31 mouse cellular contexts compared by ENCODE assay signal in genomic region chr5:91603347-91603746, GRCm38 (mm10).
A peak's percentile ranks its signal among the peaks of the same experiment; 100 is the strongest.
DNase-seq lines count a peak whose midpoint lies in the region; ATAC-seq and TF ChIP-seq lines count a peak whose summit lies in the region.
"Had no signal": no experiment of that assay in that cellular context is flagged by ENCODE, and none has a peak within 500 bp of the region (broad histone marks: within the 10 kb centered on the region; RNA-seq: fewer than 3 reads in every experiment).

No protein-coding gene starts in this region.

- WGBS in kidney, embryonic 16.5 days = 15% methylated on average over 7 of the region's 7 CpGs
- 30% methylated on average over 7 of the region's 7 CpGs for WGBS in stomach, embryonic 16.5 days
- 43% methylated on average over 7 of the region's 7 CpGs for WGBS in stomach, postnatal 0 days

- no peak overlapping the region for H3K9ac ChIP-seq in kidney, embryonic 16.5 days (replicated peaks; ENCODE audit: low read length)
- H3K9ac ChIP-seq in stomach, embryonic 16.5 days (ENCODE audit: low read length) = no peak overlapping the region
- H3K9ac ChIP-seq in stomach, postnatal 0 days (ENCODE audit: low read length) = no peak overlapping the region
- H3K9ac ChIP-seq: embryonic facial prominence, embryonic 13.5 days; forebrain, embryonic 12.5 days; forebrain, postnatal 0 days; liver, embryonic 12.5 days; liver, postnatal 0 days; midbrain, embryonic 13.5 days had no signal

- peak overlapping the region; percentile 88 for H3K27ac ChIP-seq in gastrocnemius, adult 2 months
- H3K27ac ChIP-seq in kidney, embryonic 16.5 days (ENCODE audit: low read length) = peak overlapping the region; percentile 16
- H3K27ac ChIP-seq in stomach, embryonic 16.5 days (ENCODE audit: low read length) = no peak overlapping the region; the same call in 1 of the 2 replicates
- H3K27ac ChIP-seq in stomach, postnatal 0 days (replicated peaks) = no peak overlapping the region
- H3K27ac ChIP-seq: embryonic facial prominence, embryonic 13.5 days; forebrain, embryonic 12.5 days; hindbrain, embryonic 10.5 days; hindbrain, postnatal 0 days; liver, embryonic 12.5 days; macrophage; midbrain, embryonic 13.5 days had no signal

- H3K36me3 ChIP-seq in kidney, embryonic 16.5 days (ENCODE audit: insufficient read depth, low read length) = no peaks in the 10 kb centered on the region
- H3K36me3 ChIP-seq in stomach, embryonic 16.5 days (ENCODE audit: control insufficient read depth, insufficient read depth, low read length) = no peaks in the 10 kb centered on the region
- H3K36me3 ChIP-seq in stomach, postnatal 0 days (ENCODE audit: control insufficient read depth, insufficient read depth, low read length) = no peaks in the 10 kb centered on the region; the same call in 1 of the 2 replicates
- H3K36me3 ChIP-seq: forebrain, embryonic 12.5 days; liver, embryonic 12.5 days; midbrain, embryonic 13.5 days had no signal

- H3K27me3 ChIP-seq in kidney, embryonic 16.5 days (ENCODE audit: insufficient read depth, low read length) = no peaks in the 10 kb centered on the region
- H3K27me3 ChIP-seq in stomach, embryonic 16.5 days (ENCODE audit: control insufficient read depth, insufficient read depth, low read length) = no peaks in the 10 kb centered on the region
- no peaks in the 10 kb centered on the region for H3K27me3 ChIP-seq in stomach, postnatal 0 days (ENCODE audit: control insufficient read depth, insufficient read depth, low read length)
- H3K27me3 ChIP-seq: embryonic facial prominence, embryonic 13.5 days; forebrain, embryonic 12.5 days; liver, embryonic 12.5 days; midbrain, embryonic 13.5 days; Patski had no signal

- no peak for DNase-seq in gastrocnemius, adult 2 months
- no peak for DNase-seq in gastrocnemius, postnatal 10 days
- no peak for DNase-seq in kidney, adult 11 months
- no peak for DNase-seq in stomach, postnatal 0 days (ENCODE audit: low spot score)
- DNase-seq in liver = no peak
- DNase-seq: adrenal gland, postnatal 14 days; cerebellum, adult 11 months; cerebellum, adult 9-10 months; cerebellum, postnatal 36 days; forebrain, postnatal 0 days; gastrocnemius, postnatal 14 days; heart, postnatal 14 days; layer of hippocampus, postnatal 36 days; left cerebral cortex, postnatal 4 days; liver, postnatal 0 days; right cerebral cortex, adult 18-20 months; spleen, adult 18-20 months; thymus, adult 2 months; thymus, postnatal 36 days had no signal

- no peak for TF ChIP-seq CTCF in gastrocnemius, adult 2 months (IDR thresholded peaks at IDR 0.05)
- no peak for TF ChIP-seq CTCF in stomach, postnatal 0 days (IDR thresholded peaks at IDR 0.05; ENCODE audit: low read depth)

- 0 out of 2 replicates have a peak overlapping the region, but pooled peaks have one; percentile 15 for H3K4me2 ChIP-seq in kidney, embryonic 16.5 days (replicated peaks; ENCODE audit: low read depth, low read length)
- H3K4me2 ChIP-seq in stomach, embryonic 16.5 days (ENCODE audit: low read depth, low read length) = no peak overlapping the region
- no peak overlapping the region for H3K4me2 ChIP-seq in stomach, postnatal 0 days (replicated peaks; ENCODE audit: low read depth)
- H3K4me2 ChIP-seq: forebrain, embryonic 12.5 days; liver, embryonic 12.5 days; midbrain, embryonic 13.5 days had no signal

- intact Hi-C loops in gastrocnemius, adult 2 months (cut with DNase I) = no loop called here

- no peak overlapping the region; the same call in 1 of the 2 replicates for H3K4me3 ChIP-seq in gastrocnemius, adult 2 months
- no peak overlapping the region for H3K4me3 ChIP-seq in kidney, embryonic 16.5 days (ENCODE audit: low read length)
- H3K4me3 ChIP-seq in stomach, embryonic 16.5 days (replicated peaks; ENCODE audit: low read length) = no peak overlapping the region
- no peak overlapping the region for H3K4me3 ChIP-seq in stomach, postnatal 0 days (ENCODE audit: low read depth, low read length)
- H3K4me3 ChIP-seq: embryonic facial prominence, embryonic 13.5 days; erythroblast, embryonic 14.5 days; forebrain, embryonic 12.5 days; hindbrain, embryonic 10.5 days; liver, embryonic 12.5 days; midbrain, embryonic 13.5 days had no signal

- no peaks in the 10 kb centered on the region for H3K9me3 ChIP-seq in kidney, embryonic 16.5 days (ENCODE audit: low read length)
- H3K9me3 ChIP-seq in stomach, embryonic 16.5 days (replicated peaks; ENCODE audit: control insufficient read depth, low read length) = no peaks in the 10 kb centered on the region
- no peaks in the 10 kb centered on the region for H3K9me3 ChIP-seq in stomach, postnatal 0 days (ENCODE audit: control insufficient read depth, low read length)
- H3K9me3 ChIP-seq: embryonic facial prominence, embryonic 13.5 days; forebrain, embryonic 12.5 days; hindbrain, embryonic 10.5 days; liver, embryonic 12.5 days; midbrain, embryonic 13.5 days had no signal

- no peak for TF ChIP-seq EP300 in stomach, postnatal 0 days (optimal IDR thresholded peaks at IDR 0.05)

- ATAC-seq in kidney, embryonic 16.5 days (ENCODE audit: low FRiP score, low TSS enrichment) = peak; percentile 35; the same call in 1 of the 2 replicates
- peak; percentile 33; the same call in 1 of the 2 replicates for ATAC-seq in stomach, embryonic 16.5 days (ENCODE audit: insufficient read depth, low FRiP score)
- ATAC-seq in stomach, postnatal 0 days (ENCODE audit: low FRiP score, low TSS enrichment) = no peak
- ATAC-seq: hindbrain, postnatal 0 days; intestine, postnatal 0 days; liver, embryonic 12.5 days; liver, postnatal 0 days; midbrain, embryonic 13.5 days; Patski had no signal

- H3K4me1 ChIP-seq in kidney, embryonic 16.5 days (ENCODE audit: insufficient read depth, low read length) = peaks cover 12% of the 10 kb centered on the region
- H3K4me1 ChIP-seq in stomach, embryonic 16.5 days (ENCODE audit: control insufficient read depth, insufficient read depth, low read length) = no peaks in the 10 kb centered on the region
- H3K4me1 ChIP-seq in stomach, postnatal 0 days (replicated peaks; ENCODE audit: control insufficient read depth, insufficient read depth) = no peaks in the 10 kb centered on the region
- H3K4me1 ChIP-seq: hindbrain, embryonic 10.5 days; liver, embryonic 12.5 days; midbrain, embryonic 13.5 days had no signal

Comparison
In these comparisons a context has a peak if more than half of its experiments do, and no peak if none do; other contexts are left out.
1. H3K27ac ChIP-seq: peak in gastrocnemius, adult 2 months (single experiment) and kidney, embryonic 16.5 days (single experiment); none in stomach, embryonic 16.5 days (single experiment) and stomach, postnatal 0 days (single experiment).